Mouse (Mus musculus) cortical plate, adult 2 months (tissue): ENCODE data around the gene Taok1.

ENCODE experiments used
- CTCF ChIP-seq: fragments of 200-500 bp; IDR thresholded peaks from 2 replicates; pipeline ENCODE4 v1.5.1; 2011; ENCODE audit warnings: mild to moderate bottlenecking, control low read depth, low read length; ENCODE audit not compliant: insufficient read depth; ENCODE audit errors: extremely low read depth
- POLR2A ChIP-seq: fragments of 200-500 bp; IDR thresholded peaks from 2 replicates; pipeline ENCODE4 v1.6.1; 2011; ENCODE audit warnings: mild to moderate bottlenecking, low read length, control low read depth; ENCODE audit not compliant: insufficient read depth; ENCODE audit errors: extremely low read depth

GRCm38 (mm10) chr11:77495507-77495906, 112.1 kb downstream of the Taok1 start:
- TF ChIP-seq POLR2A = no peak
- no peak for TF ChIP-seq CTCF
